Mouse (Mus musculus): ENCODE measurements around the gene Nos2. TPM values are rescaled to one million over a fixed set of nuclear protein-coding genes. Genes with fewer than 3 reads are reported as not detected.
A peak's percentile ranks its signal among the peaks of the same experiment; 100 is the strongest.
"Not testable (repeated sequence)": the region's sequence is repeated elsewhere in the genome, so short reads cannot be mapped to it uniquely, and the experiment has no call there.

Gene Nos2
- polyA plus RNA-seq, 1 experiment from 2014 or later, result 0.26 TPM

- ChIA-PET POLR2A (interaction anchor here (0.5 to 0.6 kb wide), 2 partner anchors 37 to 236 kb away, joined by 3 to 8 read pairs; no protein-coding TSS in a partner anchor), CTCF (no interaction called here)
- in situ Hi-C loops (cut with MboI; ENCODE audit: low pct_unique_long_range_greater_than_20kb), result no loop called here
- DNase-seq (ENCODE audit: low read depth, low spot score), result no peak
- no peak for TF ChIP-seq CTCF (IDR thresholded peaks at IDR 0.05)
- no peak for ATAC-seq
- H3K27me3 ChIP-seq, result no peaks in the 10 kb centered on the region
Observed at GRCm38 (mm10) chr11:78986311-78987002, 65.9 kb downstream of the Nos2 start.

- DNase-seq (ENCODE audit: low read depth, low spot score); ATAC-seq; in situ Hi-C loops (cut with MboI; ENCODE audit: low pct_unique_long_range_greater_than_20kb); H3K27me3 ChIP-seq: not testable (repeated sequence)
- CTCF ChIA-PET, result interaction anchor here (0.9 to 1.1 kb wide), 2 partner anchors 11 to 14 kb away, joined by 3 read pairs; no protein-coding TSS in a partner anchor
- POLR2A ChIA-PET, result interaction anchor here (1.2 kb wide), 1 partner anchor 30 kb away, joined by 3 read pairs; no protein-coding TSS in a partner anchor
Observed at GRCm38 (mm10) chr11:78989206-78989605, 68.6 kb downstream of the Nos2 start.

DNA sequence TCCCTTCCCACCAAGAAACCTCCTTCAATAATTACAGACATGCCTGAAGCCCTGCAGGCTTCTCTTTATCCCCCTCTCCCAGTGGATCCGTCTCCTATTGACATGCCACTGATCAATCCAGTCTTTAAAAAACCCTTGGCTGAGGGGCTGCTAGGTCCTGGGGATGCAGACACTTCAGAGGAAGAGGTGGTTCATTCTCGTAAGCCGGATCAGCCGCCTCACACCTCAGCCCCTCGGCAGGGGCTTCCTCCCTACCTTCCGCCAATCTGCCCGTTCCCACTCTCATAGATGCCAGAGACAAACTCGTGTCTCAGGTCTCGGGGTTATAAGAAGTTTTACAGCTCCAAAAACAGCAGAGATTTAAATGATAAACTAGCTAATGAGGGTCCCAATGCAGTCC, 69.5 kb downstream of the Nos2 start:
- ATAC-seq, result no peak
- DNase-seq (ENCODE audit: low read depth, low spot score), result no peak
- in situ Hi-C loops (cut with MboI; ENCODE audit: low pct_unique_long_range_greater_than_20kb), result no loop called here
- ChIA-PET POLR2A (interaction anchor here (1.2 kb wide), 1 partner anchor 31 kb away, joined by 3 read pairs; no protein-coding TSS in a partner anchor), CTCF (interaction anchor here (1.1 to 1.7 kb wide), 2 partner anchors 12 to 13 kb away, joined by 3 read pairs; no protein-coding TSS in a partner anchor)
- TF ChIP-seq CTCF (IDR thresholded peaks at IDR 0.05), result no peak
- no peaks in the 10 kb centered on the region for H3K27me3 ChIP-seq

GRCm38 (mm10) chr11:78990875-78991543, 70.4 kb downstream of the Nos2 start:
- DNase-seq (ENCODE audit: low read depth, low spot score); ATAC-seq; POLR2A ChIA-PET; in situ Hi-C loops (cut with MboI; ENCODE audit: low pct_unique_long_range_greater_than_20kb); H3K27me3 ChIP-seq: not testable (repeated sequence)
- CTCF ChIA-PET, result interaction anchor here (1.7 kb wide), 1 partner anchor 13 kb away, joined by 3 read pairs; no protein-coding TSS in a partner anchor

GRCm38 (mm10) chr11:78999118-78999517, 78.5 kb downstream of the Nos2 start:
- TF ChIP-seq CTCF (IDR thresholded peaks at IDR 0.05), result no peak
- ATAC-seq (no peak), DNase-seq (ENCODE audit: low read depth, low spot score) (no peak)
- ChIA-PET CTCF (no interaction called here), POLR2A (no interaction called here)
- in situ Hi-C loops (cut with MboI; ENCODE audit: low pct_unique_long_range_greater_than_20kb), result no loop called here
- no peaks in the 10 kb centered on the region for H3K27me3 ChIP-seq

DNA sequence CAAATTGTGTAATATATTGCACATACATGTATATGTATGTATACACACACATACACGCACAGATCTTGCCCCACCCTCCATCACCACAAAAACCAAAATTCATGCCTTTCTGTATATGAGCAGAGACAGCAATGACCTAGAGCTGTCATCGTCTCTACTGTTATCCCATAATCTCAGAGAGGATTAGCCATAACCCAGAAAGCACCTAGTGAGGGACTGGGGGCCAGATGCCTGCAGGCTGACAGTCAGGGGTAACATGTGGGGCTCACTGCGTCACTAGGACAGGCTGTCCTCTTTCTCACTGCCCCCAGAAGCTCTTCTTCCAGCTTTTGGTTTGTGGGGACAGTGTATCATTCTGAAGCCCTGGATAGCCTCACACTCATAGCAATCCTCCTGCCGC, 81.3 kb downstream of the Nos2 start:
- ATAC-seq (no peak), DNase-seq (ENCODE audit: low read depth, low spot score) (no peak)
- H3K27me3 ChIP-seq, result no peaks in the 10 kb centered on the region
- in situ Hi-C loops (cut with MboI; ENCODE audit: low pct_unique_long_range_greater_than_20kb), result no loop called here
- ChIA-PET CTCF (interaction anchor here (2.3 kb wide), 1 partner anchor 17 kb away, joined by 11 read pairs; no protein-coding TSS in a partner anchor), POLR2A (no interaction called here)
- no peak for TF ChIP-seq CTCF (IDR thresholded peaks at IDR 0.05)

DNA sequence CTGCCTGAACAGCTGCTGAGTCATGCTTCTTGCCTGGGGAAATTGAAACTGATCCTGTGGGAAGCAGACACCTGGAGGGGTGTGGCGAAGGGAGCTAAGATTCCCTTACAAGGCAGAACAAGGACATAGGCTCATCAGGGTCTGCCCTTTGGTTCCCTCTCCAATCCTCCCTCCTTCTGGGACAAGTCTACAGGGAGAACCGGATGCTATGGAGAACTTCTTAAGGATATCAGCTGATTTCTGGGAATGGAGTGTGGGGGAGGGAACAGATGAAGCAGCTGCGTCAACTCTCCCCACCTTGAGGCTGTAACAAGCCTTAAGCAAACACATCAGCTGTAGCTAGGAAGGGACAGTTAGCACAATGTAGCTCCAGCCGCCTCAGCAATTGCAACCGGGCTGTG, 82.0 kb downstream of the Nos2 start:
- ChIA-PET CTCF (interaction anchor here (1.6 to 2.3 kb wide), 2 partner anchors 13 to 17 kb away, joined by 3 to 11 read pairs; no protein-coding TSS in a partner anchor), POLR2A (interaction anchor here (0.5 kb wide), 1 partner anchor 414 kb away, joined by 3 read pairs; no protein-coding TSS in a partner anchor)
- peak; percentile 39 for ATAC-seq

GRCm38 (mm10) chr11:79003053-79003768, 82.6 kb downstream of the Nos2 start:
- ChIA-PET CTCF (interaction anchor here (1.6 to 2.3 kb wide), 2 partner anchors 13 to 16 kb away, joined by 3 to 11 read pairs; no protein-coding TSS in a partner anchor), POLR2A (interaction anchor here (0.5 kb wide), 1 partner anchor 415 kb away, joined by 3 read pairs; no protein-coding TSS in a partner anchor)
- no peak for TF ChIP-seq CTCF (IDR thresholded peaks at IDR 0.05)
- in situ Hi-C loops (cut with MboI; ENCODE audit: low pct_unique_long_range_greater_than_20kb), result no loop called here
- ATAC-seq (no peak), DNase-seq (ENCODE audit: low read depth, low spot score) (no peak)
- H3K27me3 ChIP-seq, result no peaks in the 10 kb centered on the region

More for the DNA sequence above, 82.0 kb downstream of the Nos2 start:
- DNase-seq (ENCODE audit: low read depth, low spot score), result peak; percentile 28
- no peaks in the 10 kb centered on the region for H3K27me3 ChIP-seq
- TF ChIP-seq CTCF (IDR thresholded peaks at IDR 0.05), result no peak
- in situ Hi-C loops (cut with MboI; ENCODE audit: low pct_unique_long_range_greater_than_20kb), result no loop called here

- ChIA-PET POLR2A (no interaction called here), CTCF (interaction anchor here (1.0 to 2.3 kb wide), 3 partner anchors 14 to 17 kb away, joined by 3 to 11 read pairs (median 3); no protein-coding TSS in a partner anchor)
- in situ Hi-C loops (cut with MboI; ENCODE audit: low pct_unique_long_range_greater_than_20kb), result no loop called here
- no peak for TF ChIP-seq CTCF (IDR thresholded peaks at IDR 0.05)
- DNase-seq (ENCODE audit: low read depth, low spot score) (no peak), ATAC-seq (no peak)
- no peaks in the 10 kb centered on the region for H3K27me3 ChIP-seq
Observed at GRCm38 (mm10) chr11:79003769-79004638, 83.4 kb downstream of the Nos2 start.
